Mouse (Mus musculus) embryonic facial prominence, embryonic 10.5 days (tissue): Measurements from ENCODE around the gene S100pbp. TPM values are rescaled to one million over a fixed set of nuclear protein-coding genes. Genes with fewer than 3 reads are reported as not detected.
A peak's percentile ranks its signal among the peaks of the same experiment; 100 is the strongest.

Source experiments
- DNase-seq: peaks from one replicate; pipeline ENCODE4 v3.0.0-alpha.2; 2017; ENCODE audit warnings: low spot score
- H3K27ac ChIP-seq: fragments of 300-500 bp; sonication (generic); replicated peaks from 2 replicates; pipeline ENCODE4 v1.5.1; 2016; ENCODE audit warnings: mild to moderate bottlenecking
- H3K27me3 ChIP-seq: fragments of 300-500 bp; sonication (generic); replicated peaks from 2 replicates; pipeline ENCODE4 v1.6.1; 2016; ENCODE audit warnings: low read depth, mild to moderate bottlenecking; ENCODE audit not compliant: poor library complexity, severe bottlenecking
- H3K36me3 ChIP-seq: fragments of 300-500 bp; sonication (generic); replicated peaks from 2 replicates; pipeline ENCODE4 v1.6.1; 2016; ENCODE audit warnings: mild to moderate bottlenecking, moderate library complexity
- H3K4me1 ChIP-seq: fragments of 300-500 bp; sonication (generic); 2 replicates; pipeline ENCODE4 v1.6.1; 2016
- H3K4me3 ChIP-seq: fragments of 300-500 bp; sonication (generic); 2 replicates; pipeline ENCODE4 v1.5.1; 2016; ENCODE audit warnings: mild to moderate bottlenecking, moderate library complexity
- H3K9me3 ChIP-seq: fragments of 300-500 bp; sonication (generic); 2 replicates; pipeline ENCODE4 v1.6.1; 2016; ENCODE audit warnings: mild to moderate bottlenecking
- WGBS: fragments of 180-500 bp; shearing (Covaris S2); methylation state at CpG from one replicate; pipeline ENCODE4 v1.1.7; 2016; 5-methylcytosine and 5-hydroxymethylcytosine counted together
- polyA plus RNA-seq: library from polyadenylated mRNA; unstranded; fragments of >200 nt; fragmentation: Nextera tagmentation; extraction: Ambion mirVana; gene quantifications from 2 replicates; pipeline ENCODE4 v1.2.1, GENCODE M21; 2016

S100pbp gene
- polyA plus RNA-seq, 1 experiment from 2014 or later = 29.8 TPM

DNA sequence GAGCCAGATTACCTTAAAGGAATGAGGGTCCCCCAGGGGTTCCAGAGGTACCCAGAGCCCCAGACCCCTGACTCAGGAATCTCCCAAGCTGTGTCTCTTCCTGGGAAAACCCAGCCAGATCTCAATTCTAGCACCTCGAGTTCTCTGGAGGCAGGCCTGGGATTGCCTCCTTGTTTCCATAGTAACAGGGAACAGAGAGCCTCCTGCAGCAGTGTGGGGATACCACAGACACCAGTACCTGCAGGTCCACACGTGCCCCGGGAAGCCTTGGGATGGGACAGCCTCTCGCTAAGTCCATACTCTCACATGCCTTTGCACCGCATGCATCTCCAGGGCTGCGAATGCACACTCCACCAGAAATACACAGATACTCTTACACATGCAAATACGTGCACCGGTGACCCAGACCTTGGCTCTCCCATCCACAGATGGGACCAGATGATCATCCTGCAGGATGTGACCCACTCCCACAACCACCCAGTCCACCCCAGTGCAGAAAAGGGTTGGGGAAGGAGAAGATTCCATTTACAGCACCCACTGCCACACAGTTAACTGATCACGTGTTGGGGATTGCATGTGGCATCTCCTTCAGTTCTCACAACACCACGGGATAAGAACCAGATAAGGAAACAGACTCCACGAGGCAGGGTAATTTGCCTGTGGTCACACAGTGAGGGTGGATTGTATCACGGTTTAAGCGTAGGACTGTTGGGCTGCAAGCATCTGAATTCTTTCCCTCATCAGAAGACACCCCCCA is 60.8 kb downstream of the S100pbp start:
- H3K36me3 ChIP-seq = no peaks in the 10 kb centered on the region
- peaks cover 53% of the 10 kb centered on the region for H3K4me1 ChIP-seq
- WGBS = 68% methylated on average over 13 of the region's 13 CpGs
- H3K27me3 ChIP-seq = peaks cover 55% of the 10 kb centered on the region
- no peak overlapping the region; the same call in 1 of the 2 replicates for H3K27ac ChIP-seq
- no peaks in the 10 kb centered on the region for H3K9me3 ChIP-seq
- DNase-seq = no peak
- H3K4me3 ChIP-seq = no peak overlapping the region

DNA sequence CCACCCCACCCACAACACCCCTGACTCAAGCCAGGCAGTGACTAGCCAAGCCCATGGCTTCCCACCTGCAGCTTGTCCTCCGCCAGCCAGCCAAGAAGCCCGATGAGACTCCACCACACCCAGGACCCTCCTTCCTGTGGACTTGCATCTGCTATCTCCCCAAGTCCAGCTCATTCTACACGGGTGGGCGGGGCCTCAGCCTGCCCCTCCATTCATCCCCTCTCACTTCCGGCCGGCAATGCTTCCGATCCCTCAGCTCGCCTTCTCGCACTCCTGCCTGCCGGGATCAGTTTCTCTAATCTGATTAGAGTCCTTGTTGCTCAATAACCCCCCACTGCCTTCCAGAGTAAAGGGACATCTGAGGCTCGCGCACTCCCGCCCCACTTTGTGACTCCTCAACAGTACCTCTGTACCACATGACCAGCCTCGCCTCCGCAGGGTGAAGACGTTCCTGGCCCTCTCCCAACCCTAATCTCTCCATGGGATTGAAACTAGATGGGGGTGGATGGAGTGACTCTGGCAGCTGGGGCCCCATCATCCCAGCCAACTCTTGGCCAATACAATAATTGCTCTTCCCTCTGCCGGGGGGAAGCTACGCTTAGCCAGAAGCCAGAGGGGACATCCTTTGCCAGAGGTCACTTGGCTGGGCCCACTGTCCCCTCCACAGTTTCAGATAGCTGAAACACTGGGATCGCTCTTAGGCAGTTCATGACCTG is 63.6 kb downstream of the S100pbp start:
- peak overlapping the region; percentile 46 for H3K4me3 ChIP-seq

DNA sequence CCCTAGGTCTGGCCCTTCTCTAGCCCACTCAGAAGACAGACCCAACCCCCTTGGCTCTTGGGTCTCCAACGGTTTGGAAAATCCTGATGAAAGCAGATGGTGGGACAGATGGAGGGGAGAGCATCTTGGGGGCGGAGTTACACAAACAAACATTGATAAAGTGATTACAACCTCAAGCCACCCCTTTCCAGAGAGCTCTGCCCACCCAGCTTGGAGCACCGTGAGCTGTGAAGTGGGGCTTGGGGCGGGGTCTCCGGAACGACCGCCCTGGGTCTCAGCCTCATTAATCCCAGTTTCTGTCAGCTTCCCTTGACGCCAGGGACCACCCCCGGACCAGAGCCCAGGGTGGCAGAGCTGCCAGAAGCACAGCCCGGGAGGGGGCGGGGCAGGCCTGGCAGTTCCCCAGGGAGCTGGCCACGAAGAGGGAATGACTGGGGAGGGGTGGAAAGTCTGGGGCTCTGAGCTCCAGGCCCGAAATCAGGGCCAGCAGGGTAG is 64.8 kb downstream of the S100pbp start:
- no peak for DNase-seq
- no peaks in the 10 kb centered on the region for H3K36me3 ChIP-seq
- peaks cover 53% of the 10 kb centered on the region for H3K4me1 ChIP-seq
- no peaks in the 10 kb centered on the region for H3K9me3 ChIP-seq
- no peak overlapping the region for H3K27ac ChIP-seq
- peaks cover 80% of the 10 kb centered on the region for H3K27me3 ChIP-seq
- peak overlapping the region; percentile 30; the same call in 1 of the 2 replicates for H3K4me3 ChIP-seq
- 11% methylated on average over 13 of the region's 13 CpGs for WGBS

More for the DNA sequence above, 63.6 kb downstream of the S100pbp start:
- 11% methylated on average over 19 of the region's 19 CpGs for WGBS
- Histone ChIP-seq H3K36me3 (no peaks in the 10 kb centered on the region), H3K27me3 (peaks cover 68% of the 10 kb centered on the region), H3K4me1 (peaks cover 58% of the 10 kb centered on the region), H3K9me3 (no peaks in the 10 kb centered on the region), H3K27ac (no peak overlapping the region)
- DNase-seq = peak; percentile 42

DNA sequence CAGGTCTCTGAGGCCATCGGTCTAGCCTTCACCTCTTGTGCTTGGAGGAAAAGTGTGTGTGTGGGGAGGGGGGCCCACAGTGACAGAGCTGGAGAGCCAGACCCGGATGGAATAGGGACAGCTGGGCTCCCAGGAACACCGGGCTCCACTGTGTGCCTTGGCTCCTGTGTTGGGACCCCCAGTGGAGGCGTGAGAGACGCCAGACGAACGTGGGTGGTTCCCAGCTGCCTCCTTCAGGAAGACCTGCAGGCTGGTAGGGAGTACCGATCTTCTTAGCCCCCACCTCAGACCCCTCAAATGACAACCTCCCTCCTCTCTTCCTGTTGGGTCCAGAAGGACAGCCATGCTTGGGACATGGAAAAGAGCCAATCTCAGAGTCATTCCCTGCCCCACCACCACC is 66.8 kb downstream of the S100pbp start:
- no peak overlapping the region for H3K27ac ChIP-seq
- WGBS = 46% methylated on average over 8 of the region's 8 CpGs
- H3K4me3 ChIP-seq = no peak overlapping the region
- H3K4me1 ChIP-seq = peaks cover 36% of the 10 kb centered on the region
- no peaks in the 10 kb centered on the region for H3K36me3 ChIP-seq
- no peaks in the 10 kb centered on the region for H3K9me3 ChIP-seq
- DNase-seq = no peak
- peaks cover 86% of the 10 kb centered on the region for H3K27me3 ChIP-seq

DNA sequence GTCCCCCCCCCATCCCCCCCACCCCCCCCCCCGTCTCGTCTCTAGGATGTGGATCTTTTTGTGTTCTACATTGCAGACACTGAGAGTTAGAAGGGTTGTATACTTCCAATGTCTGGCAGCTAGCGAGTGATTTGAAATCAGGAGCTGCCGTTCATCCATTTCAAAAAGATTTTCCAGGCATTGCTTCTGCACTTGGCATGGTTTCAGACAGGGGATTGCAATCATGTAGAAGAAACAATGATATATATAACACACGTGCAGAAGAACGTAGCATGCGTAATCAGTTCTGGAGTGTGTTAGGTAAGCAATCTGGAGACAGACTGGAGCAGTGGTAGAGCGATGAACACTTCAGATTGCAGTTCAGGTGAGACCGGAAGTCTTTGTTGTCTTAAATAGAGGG is 67.4 kb downstream of the S100pbp start:
- WGBS = 39% methylated on average over 9 of the region's 9 CpGs
- H3K4me1 ChIP-seq = peaks cover 36% of the 10 kb centered on the region
- H3K27me3 ChIP-seq = peaks cover 86% of the 10 kb centered on the region
- DNase-seq = no peak
- no peak overlapping the region for H3K4me3 ChIP-seq
- no peaks in the 10 kb centered on the region for H3K9me3 ChIP-seq
- no peaks in the 10 kb centered on the region for H3K36me3 ChIP-seq
- no peak overlapping the region for H3K27ac ChIP-seq

DNA sequence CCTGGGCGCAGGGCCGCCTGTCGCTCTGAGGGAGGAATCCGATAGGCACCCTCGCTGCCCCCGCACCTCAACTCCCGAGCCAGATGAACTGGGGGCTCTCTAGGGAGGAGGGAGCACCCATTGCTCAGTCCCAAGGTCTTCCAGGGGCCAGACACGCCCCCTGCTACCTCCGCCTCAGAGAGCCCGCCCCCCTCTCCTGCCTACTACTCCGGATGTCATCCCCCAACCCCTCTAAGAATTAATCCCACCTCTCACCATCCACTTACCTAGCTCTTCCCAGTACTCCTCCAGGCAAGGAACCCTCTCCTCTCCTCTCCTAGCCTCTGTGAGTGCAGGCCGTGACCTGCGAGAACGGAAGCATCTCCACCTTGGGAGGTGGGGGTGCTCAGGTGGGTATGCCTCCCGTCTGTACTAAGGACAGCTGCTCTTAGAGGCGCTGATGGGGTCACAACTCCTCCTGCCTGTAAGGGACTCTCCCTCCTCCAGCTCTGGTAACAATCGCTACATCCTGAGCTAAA is 67.9 kb downstream of the S100pbp start, which contains the start of gene Hpca:
Hpca (minus strand) TSS at position 468 of the 518 bp plus-strand sequence.
- H3K4me1 ChIP-seq = peaks cover 36% of the 10 kb centered on the region
- no peaks in the 10 kb centered on the region for H3K36me3 ChIP-seq
- peaks cover 89% of the 10 kb centered on the region for H3K27me3 ChIP-seq
- H3K4me3 ChIP-seq = peak within 1 kb of the TSS; percentile 62
- no peak within 1 kb of the TSS for H3K27ac ChIP-seq
- peak; percentile 29 for DNase-seq
- WGBS = 2% methylated on average over 17 of the region's 17 CpGs
- H3K9me3 ChIP-seq = no peaks in the 10 kb centered on the region

DNA sequence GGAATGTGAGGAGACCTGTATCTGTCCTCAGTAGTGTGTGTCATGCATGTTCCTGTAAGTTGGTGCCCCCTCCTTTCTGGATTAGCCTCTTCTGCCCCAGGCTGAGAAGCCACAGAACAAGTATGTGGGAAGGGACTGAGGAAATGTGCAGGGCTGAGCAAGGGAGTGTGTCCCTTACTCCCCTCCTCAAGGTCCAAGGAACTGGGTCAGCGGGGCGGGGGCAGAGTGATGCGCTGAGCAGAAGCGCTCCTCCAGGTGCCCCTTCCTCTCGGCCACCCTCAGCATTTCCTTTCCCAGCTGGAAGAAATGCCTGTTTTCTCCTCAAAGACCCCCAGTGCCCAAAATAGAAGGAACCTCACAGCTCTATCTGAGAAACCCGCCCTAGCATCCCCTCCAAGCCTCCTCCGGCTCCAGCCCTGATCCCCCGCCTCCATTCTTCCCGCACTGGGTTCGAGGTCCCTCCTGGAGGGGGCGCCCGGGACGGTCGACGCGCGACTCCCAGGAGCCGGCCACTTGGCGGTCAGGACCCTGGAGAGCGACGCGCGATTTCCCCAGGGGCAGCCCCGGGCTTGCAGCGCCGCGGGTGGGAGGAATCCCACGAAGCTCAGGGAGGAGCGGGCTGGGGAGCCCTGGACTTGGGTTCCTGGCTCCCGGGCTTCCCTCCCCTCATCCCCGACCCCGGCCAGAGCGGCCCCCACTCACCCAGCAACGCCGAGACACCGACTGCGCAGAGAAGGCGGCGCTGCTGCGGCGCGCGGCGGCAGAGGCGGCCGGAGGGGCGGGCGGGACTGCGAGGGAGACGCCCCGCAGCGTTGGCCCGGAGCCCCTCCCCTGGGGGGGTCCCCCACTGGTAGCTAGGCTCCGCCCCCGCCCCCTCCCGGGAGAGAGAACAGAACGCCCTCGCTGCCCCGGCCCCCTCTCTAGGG is 68.7 kb downstream of the S100pbp start:
- 1% methylated on average over 59 of the region's 59 CpGs for WGBS
- Histone ChIP-seq H3K4me1 (peaks cover 30% of the 10 kb centered on the region), H3K27me3 (peaks cover 81% of the 10 kb centered on the region), H3K9me3 (no peaks in the 10 kb centered on the region), H3K36me3 (no peaks in the 10 kb centered on the region), H3K27ac (no peak overlapping the region), H3K4me3 (peak overlapping the region; percentile 62)
- DNase-seq = peak; percentile 87

DNA sequence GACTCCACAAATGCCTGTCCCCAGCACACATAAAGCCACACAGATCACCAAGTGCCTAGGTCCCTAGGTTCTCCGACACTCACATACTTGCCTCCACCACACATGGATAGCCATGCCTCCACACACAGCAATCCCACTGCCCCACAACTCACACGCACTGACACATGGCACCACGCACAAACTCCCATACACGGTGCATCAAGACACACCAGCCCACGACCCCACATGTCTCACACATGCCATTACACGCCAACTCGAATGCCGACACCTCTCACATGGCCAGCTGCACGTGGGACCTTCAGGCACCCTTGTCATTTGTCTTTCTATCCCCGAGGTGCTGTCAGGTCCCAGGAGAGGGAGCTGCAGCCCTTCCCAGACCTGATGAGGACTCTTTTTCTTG is 69.8 kb downstream of the S100pbp start:
- Histone ChIP-seq H3K27me3 (peaks cover 79% of the 10 kb centered on the region), H3K27ac (no peak overlapping the region), H3K4me1 (peaks cover 26% of the 10 kb centered on the region), H3K9me3 (no peaks in the 10 kb centered on the region), H3K4me3 (no peak overlapping the region), H3K36me3 (no peaks in the 10 kb centered on the region)
- no peak for DNase-seq
- 74% methylated on average over 10 of the region's 10 CpGs for WGBS

DNA sequence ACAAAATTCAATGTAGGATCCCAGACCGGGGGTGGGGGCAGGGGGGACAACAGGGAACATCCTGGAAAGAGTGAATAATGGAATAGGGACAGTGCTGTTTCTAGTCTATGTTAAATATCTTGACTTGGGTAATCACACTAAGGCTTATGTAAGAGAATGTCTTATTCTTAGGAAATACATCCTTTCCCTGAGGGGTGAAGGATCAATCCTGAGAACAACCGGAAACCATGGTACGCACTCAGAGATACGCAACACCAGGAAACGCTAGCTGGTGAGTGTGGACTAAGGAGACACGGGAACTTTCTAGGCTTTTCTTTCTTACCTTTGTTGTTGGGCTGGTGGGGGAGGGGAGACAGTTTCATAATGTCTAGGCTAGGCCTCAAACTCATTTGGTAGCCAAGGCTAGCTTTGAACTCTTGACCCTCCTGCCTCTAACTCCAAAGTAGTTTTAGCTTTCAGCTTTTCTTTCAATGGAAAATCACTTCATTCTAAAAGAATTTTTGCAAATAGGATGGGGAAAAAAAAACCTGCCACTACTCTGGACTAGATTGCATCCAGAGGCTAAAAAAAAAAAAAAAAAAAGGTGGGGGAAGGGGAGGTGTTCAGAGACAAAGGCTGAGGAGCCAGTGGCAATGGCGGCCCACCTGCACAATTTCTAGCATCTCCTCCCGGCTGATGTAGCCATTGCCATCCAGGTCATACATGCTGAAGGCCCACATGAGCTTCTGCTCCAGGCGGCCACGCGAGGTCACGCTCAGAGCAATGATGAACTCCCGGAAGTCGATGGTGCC is 71.6 kb downstream of the S100pbp start:
- H3K36me3 ChIP-seq = no peaks in the 10 kb centered on the region
- WGBS = 86% methylated on average over 14 of the region's 14 CpGs
- no peaks in the 10 kb centered on the region for H3K9me3 ChIP-seq
- H3K27me3 ChIP-seq = peaks cover 79% of the 10 kb centered on the region
- DNase-seq = no peak
- H3K4me3 ChIP-seq = no peak overlapping the region
- no peak overlapping the region for H3K27ac ChIP-seq
- H3K4me1 ChIP-seq = peaks cover 32% of the 10 kb centered on the region

DNA sequence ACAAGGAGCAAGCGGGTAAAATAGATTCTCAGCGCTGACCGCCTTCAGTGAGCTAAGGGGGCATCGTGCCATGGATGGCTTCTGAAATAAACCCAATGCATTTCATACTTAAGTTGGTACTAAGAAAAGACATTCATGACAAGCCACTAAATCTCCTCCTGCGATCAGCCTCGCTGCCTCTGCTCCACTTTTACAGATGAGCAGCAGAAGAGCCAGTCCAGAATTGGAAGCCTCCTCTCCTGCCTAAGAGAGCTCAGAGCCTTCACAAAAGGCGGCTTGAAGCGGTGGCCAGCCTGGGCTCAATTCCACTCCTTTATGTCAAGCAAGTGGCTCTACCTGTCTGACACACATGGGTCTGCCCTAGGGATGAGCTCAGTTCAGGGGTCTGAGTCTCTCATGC is 72.8 kb downstream of the S100pbp start:
- Histone ChIP-seq H3K4me1 (peaks cover 38% of the 10 kb centered on the region), H3K27ac (no peak overlapping the region), H3K9me3 (no peaks in the 10 kb centered on the region), H3K27me3 (peaks cover 67% of the 10 kb centered on the region), H3K36me3 (no peaks in the 10 kb centered on the region), H3K4me3 (no peak overlapping the region)
- DNase-seq = no peak
- WGBS = 89% methylated on average over 8 of the region's 8 CpGs
